Mouse (Mus musculus): Measurements from ENCODE around the gene Elp6. TPM values are rescaled to one million over a fixed set of nuclear protein-coding genes. Genes with fewer than 3 reads are reported as not detected.
A peak's percentile ranks its signal among the peaks of the same experiment; 100 is the strongest.

The Elp6 gene
- polyA plus RNA-seq, 1 experiment = 6.6 TPM

- WGBS = 8% methylated on average over 12 of the region's 12 CpGs
- TF ChIP-seq POLR2A (IDR thresholded peaks at IDR 0.05; ENCODE audit: borderline replicate concordance, control insufficient read depth, low read depth, low read length) = no peak
- TF ChIP-seq CTCF (IDR thresholded peaks at IDR 0.05; ENCODE audit: control insufficient read depth, insufficient read depth, low read length) = no peak
- no peak overlapping the region; the same call in 1 of the 2 replicates for H3K27ac ChIP-seq (ENCODE audit: control insufficient read depth, insufficient read depth, low read depth, low read length, poor library complexity)
Measured at GRCm38 (mm10) chr9:110333896-110334259, 28.9 kb downstream of the Elp6 start.

GRCm38 (mm10) chr9:110334849-110335248 is 29.9 kb downstream of the Elp6 start:
- Histone ChIP-seq H3K4me3 (replicated peaks; ENCODE audit: control insufficient read depth, low read depth, low read length) (no peak overlapping the region), H3K27ac (ENCODE audit: control insufficient read depth, insufficient read depth, low read depth, low read length, poor library complexity) (no peak overlapping the region), H3K4me1 (ENCODE audit: control insufficient read depth, insufficient read depth, low read length) (peaks cover 1% of the 10 kb centered on the region; the same call in 1 of the 2 replicates)
- WGBS = 43% methylated on average over 8 of the region's 8 CpGs
- TF ChIP-seq CTCF (IDR thresholded peaks at IDR 0.05; ENCODE audit: control insufficient read depth, insufficient read depth, low read length) (no peak), POLR2A (IDR thresholded peaks at IDR 0.05; ENCODE audit: borderline replicate concordance, control insufficient read depth, low read depth, low read length) (no peak)

More at GRCm38 (mm10) chr9:110333896-110334259, 28.9 kb downstream of the Elp6 start:
- Histone ChIP-seq H3K4me1 (ENCODE audit: control insufficient read depth, insufficient read depth, low read length) (peaks cover 4% of the 10 kb centered on the region; the same call in 1 of the 2 replicates), H3K4me3 (replicated peaks; ENCODE audit: control insufficient read depth, low read depth, low read length) (peak overlapping the region; percentile 70)

- Histone ChIP-seq H3K4me1 (ENCODE audit: control insufficient read depth, insufficient read depth, low read length) (no peaks in the 10 kb centered on the region; the same call in 1 of the 2 replicates), H3K4me3 (replicated peaks; ENCODE audit: control insufficient read depth, low read depth, low read length) (no peak overlapping the region), H3K27ac (ENCODE audit: control insufficient read depth, insufficient read depth, low read depth, low read length, poor library complexity) (no peak overlapping the region)
- WGBS = 70% methylated on average over 5 of the region's 5 CpGs
- TF ChIP-seq POLR2A (IDR thresholded peaks at IDR 0.05; ENCODE audit: borderline replicate concordance, control insufficient read depth, low read depth, low read length) (no peak), CTCF (IDR thresholded peaks at IDR 0.05; ENCODE audit: control insufficient read depth, insufficient read depth, low read length) (no peak)
Measured at GRCm38 (mm10) chr9:110340037-110340750, 35.2 kb downstream of the Elp6 start.

- Histone ChIP-seq H3K4me1 (ENCODE audit: control insufficient read depth, insufficient read depth, low read length) (no peaks in the 10 kb centered on the region; the same call in 1 of the 2 replicates), H3K4me3 (replicated peaks; ENCODE audit: control insufficient read depth, low read depth, low read length) (no peak overlapping the region)
- 47% methylated on average over 8 of the region's 8 CpGs for WGBS
Measured at GRCm38 (mm10) chr9:110342008-110342407, 37.0 kb downstream of the Elp6 start.

GRCm38 (mm10) chr9:110343805-110344204 is 38.8 kb downstream of the Elp6 start:
- 77% methylated on average over 6 of the region's 6 CpGs for WGBS
- no peak for TF ChIP-seq CTCF (IDR thresholded peaks at IDR 0.05; ENCODE audit: control insufficient read depth, insufficient read depth, low read length)
- no peak for TF ChIP-seq POLR2A (IDR thresholded peaks at IDR 0.05; ENCODE audit: borderline replicate concordance, control insufficient read depth, low read depth, low read length)
- Histone ChIP-seq H3K4me3 (replicated peaks; ENCODE audit: control insufficient read depth, low read depth, low read length) (no peak overlapping the region), H3K4me1 (ENCODE audit: control insufficient read depth, insufficient read depth, low read length) (no peaks in the 10 kb centered on the region; the same call in 1 of the 2 replicates), H3K27ac (ENCODE audit: control insufficient read depth, insufficient read depth, low read depth, low read length, poor library complexity) (no peak overlapping the region)

More at GRCm38 (mm10) chr9:110342008-110342407, 37.0 kb downstream of the Elp6 start:
- H3K27ac ChIP-seq (ENCODE audit: control insufficient read depth, insufficient read depth, low read depth, low read length, poor library complexity) = no peak overlapping the region
- no peak for TF ChIP-seq POLR2A (IDR thresholded peaks at IDR 0.05; ENCODE audit: borderline replicate concordance, control insufficient read depth, low read depth, low read length)
- TF ChIP-seq CTCF (IDR thresholded peaks at IDR 0.05; ENCODE audit: control insufficient read depth, insufficient read depth, low read length) = no peak

- no peak overlapping the region for H3K4me3 ChIP-seq (replicated peaks; ENCODE audit: control insufficient read depth, low read depth, low read length)
- TF ChIP-seq POLR2A (IDR thresholded peaks at IDR 0.05; ENCODE audit: borderline replicate concordance, control insufficient read depth, low read depth, low read length) = no peak
- no peak for TF ChIP-seq CTCF (IDR thresholded peaks at IDR 0.05; ENCODE audit: control insufficient read depth, insufficient read depth, low read length)
- no peak overlapping the region for H3K27ac ChIP-seq (ENCODE audit: control insufficient read depth, insufficient read depth, low read depth, low read length, poor library complexity)
- 54% methylated on average over 7 of the region's 7 CpGs for WGBS
- H3K4me1 ChIP-seq (ENCODE audit: control insufficient read depth, insufficient read depth, low read length) = no peaks in the 10 kb centered on the region; the same call in 1 of the 2 replicates
Measured at GRCm38 (mm10) chr9:110345057-110345739, 40.2 kb downstream of the Elp6 start.

GRCm38 (mm10) chr9:110348899-110349298 is 43.9 kb downstream of the Elp6 start:
- Histone ChIP-seq H3K4me1 (ENCODE audit: control insufficient read depth, insufficient read depth, low read length) (peaks cover 3% of the 10 kb centered on the region), H3K4me3 (replicated peaks; ENCODE audit: control insufficient read depth, low read depth, low read length) (no peak overlapping the region), H3K27ac (ENCODE audit: control insufficient read depth, insufficient read depth, low read depth, low read length, poor library complexity) (no peak overlapping the region)
- TF ChIP-seq CTCF (IDR thresholded peaks at IDR 0.05; ENCODE audit: control insufficient read depth, insufficient read depth, low read length) (no peak), POLR2A (IDR thresholded peaks at IDR 0.05; ENCODE audit: borderline replicate concordance, control insufficient read depth, low read depth, low read length) (no peak)
- WGBS = 72% methylated on average over 4 of the region's 4 CpGs

- TF ChIP-seq POLR2A (IDR thresholded peaks at IDR 0.05; ENCODE audit: borderline replicate concordance, control insufficient read depth, low read depth, low read length) = no peak
- Histone ChIP-seq H3K27ac (ENCODE audit: control insufficient read depth, insufficient read depth, low read depth, low read length, poor library complexity) (no peak overlapping the region), H3K4me3 (replicated peaks; ENCODE audit: control insufficient read depth, low read depth, low read length) (no peak overlapping the region), H3K4me1 (ENCODE audit: control insufficient read depth, insufficient read depth, low read length) (peaks cover 3% of the 10 kb centered on the region)
- WGBS = 78% methylated on average over 5 of the region's 5 CpGs
Measured at GRCm38 (mm10) chr9:110350188-110350587, 45.2 kb downstream of the Elp6 start.

Measured in bone marrow, adult 2 months (tissue).